Mouse (Mus musculus): Measurements from ENCODE around the gene Rbm44. TPM values are rescaled to one million over a fixed set of nuclear protein-coding genes. Genes with fewer than 3 reads are reported as not detected.

Rbm44 gene
- polyA plus RNA-seq, 1 experiment, result 0.07 TPM

DNA sequence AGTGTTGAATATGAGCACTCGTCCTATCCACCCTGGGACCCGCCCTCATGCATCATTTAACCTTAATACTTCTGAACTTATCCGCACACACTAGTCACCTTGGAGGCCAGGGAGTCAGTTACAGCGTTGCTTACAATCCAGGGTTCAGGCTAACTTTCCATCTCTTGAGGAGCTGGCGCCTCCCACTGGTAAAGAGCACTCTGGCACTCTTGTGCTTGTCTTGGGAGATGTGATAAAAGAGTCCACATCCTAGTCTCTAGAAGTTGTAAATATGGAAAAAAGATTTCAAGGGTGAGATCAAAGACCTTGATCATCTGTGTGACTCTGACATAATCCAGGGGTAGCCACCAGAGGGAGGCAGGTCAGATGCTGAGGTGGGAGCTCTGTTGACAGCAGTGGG is 37.3 kb upstream of the Rbm44 start:
- no peak overlapping the region for H3K27ac ChIP-seq (ENCODE audit: insufficient read depth, low read length)
- no peak overlapping the region for H3K4me3 ChIP-seq (replicated peaks; ENCODE audit: insufficient read depth, low read depth, low read length)
- TF ChIP-seq CTCF (IDR thresholded peaks at IDR 0.05; ENCODE audit: borderline replicate concordance, insufficient read depth, low read depth, low read length), result 0 out of 2 replicates have a peak, but pooled peaks have one; percentile 1
- no peak for TF ChIP-seq POLR2A (IDR thresholded peaks at IDR 0.05; ENCODE audit: borderline replicate concordance, insufficient read depth, low read length)
- DNase-seq, result no peak
- 75% methylated on average over 5 of the region's 5 CpGs for WGBS
- no peaks in the 10 kb centered on the region for H3K27me3 ChIP-seq (ENCODE audit: control insufficient read depth, insufficient read depth, low read length)
- no peaks in the 10 kb centered on the region for H3K4me1 ChIP-seq (ENCODE audit: control insufficient read depth, insufficient read depth, low read length)

DNA sequence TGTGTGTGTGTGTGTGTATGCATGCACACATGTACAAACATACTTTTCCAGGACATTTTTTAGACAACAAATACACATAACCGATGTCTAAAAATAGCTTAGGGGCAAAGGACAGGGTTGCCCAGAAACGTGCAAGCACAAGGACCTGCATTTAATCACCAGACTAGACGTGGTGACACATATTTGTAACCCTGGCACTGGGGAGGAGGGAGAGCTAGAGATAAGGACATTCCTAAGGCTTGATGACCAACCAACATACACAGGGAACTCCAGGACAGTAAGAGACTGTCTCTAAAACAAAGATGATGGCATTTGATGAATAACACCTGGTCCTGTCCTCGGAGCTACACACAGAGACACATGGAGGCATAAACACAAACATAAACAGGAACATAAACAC is 35.6 kb upstream of the Rbm44 start:
- no peak for DNase-seq
- H3K27me3 ChIP-seq (ENCODE audit: control insufficient read depth, insufficient read depth, low read length), result no peaks in the 10 kb centered on the region
- WGBS, result 83% methylated on average over 4 of the region's 4 CpGs
- no peak for TF ChIP-seq POLR2A (IDR thresholded peaks at IDR 0.05; ENCODE audit: borderline replicate concordance, insufficient read depth, low read length)
- TF ChIP-seq CTCF (IDR thresholded peaks at IDR 0.05; ENCODE audit: borderline replicate concordance, insufficient read depth, low read depth, low read length), result no peak
- H3K27ac ChIP-seq (ENCODE audit: insufficient read depth, low read length), result no peak overlapping the region
- H3K4me1 ChIP-seq (ENCODE audit: control insufficient read depth, insufficient read depth, low read length), result no peaks in the 10 kb centered on the region
- H3K4me3 ChIP-seq (replicated peaks; ENCODE audit: insufficient read depth, low read depth, low read length), result no peak overlapping the region

DNA sequence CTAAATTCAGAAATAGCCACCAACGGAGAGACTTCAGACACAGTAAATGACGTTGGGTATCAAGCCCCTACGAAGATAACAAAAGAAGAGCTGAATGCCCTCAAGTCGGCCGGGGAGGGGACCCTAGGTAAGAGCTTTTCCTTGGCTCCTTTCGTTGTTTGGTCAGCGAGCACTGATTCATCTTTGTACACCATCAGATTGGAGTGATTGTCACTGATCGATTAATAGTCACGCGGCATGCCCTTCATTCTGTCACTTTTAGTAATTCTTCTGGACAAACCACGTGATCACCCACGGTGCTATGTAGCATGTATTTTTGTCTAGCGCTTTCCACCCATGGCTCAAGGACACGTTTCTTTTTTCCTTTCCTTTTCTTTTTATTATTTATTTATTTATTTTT is 32.7 kb upstream of the Rbm44 start:
- DNase-seq, result no peak

DNA sequence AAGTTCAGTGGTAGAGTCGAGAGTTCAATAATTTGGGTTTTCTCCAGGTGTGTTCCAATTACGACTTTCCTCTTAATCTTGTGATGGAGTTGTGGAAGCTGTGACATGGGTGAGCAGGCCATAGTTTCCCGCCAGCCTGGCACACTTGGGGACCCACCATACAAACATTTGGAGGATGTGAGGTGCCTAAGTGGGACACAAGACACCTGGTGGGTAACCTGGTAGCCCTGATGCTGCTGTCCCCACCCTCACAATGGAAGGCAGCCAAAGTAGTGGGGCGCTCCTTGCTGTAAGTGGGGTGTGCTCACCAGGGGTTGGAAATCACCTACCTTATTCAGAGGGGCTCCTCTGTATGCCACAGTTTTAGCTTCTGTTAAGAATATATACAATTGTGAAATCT is 32.3 kb upstream of the Rbm44 start:
- Histone ChIP-seq H3K4me1 (ENCODE audit: control insufficient read depth, insufficient read depth, low read length) (no peaks in the 10 kb centered on the region), H3K4me3 (replicated peaks; ENCODE audit: insufficient read depth, low read depth, low read length) (no peak overlapping the region), H3K27me3 (ENCODE audit: control insufficient read depth, insufficient read depth, low read length) (no peaks in the 10 kb centered on the region), H3K27ac (ENCODE audit: insufficient read depth, low read length) (no peak overlapping the region)
- 94% methylated on average over 4 of the region's 4 CpGs for WGBS
- DNase-seq, result no peak
- TF ChIP-seq POLR2A (IDR thresholded peaks at IDR 0.05; ENCODE audit: borderline replicate concordance, insufficient read depth, low read length) (no peak), CTCF (IDR thresholded peaks at IDR 0.05; ENCODE audit: borderline replicate concordance, insufficient read depth, low read depth, low read length) (no peak)

More for the DNA sequence above, 32.7 kb upstream of the Rbm44 start:
- Histone ChIP-seq H3K27me3 (ENCODE audit: control insufficient read depth, insufficient read depth, low read length) (no peaks in the 10 kb centered on the region), H3K4me3 (replicated peaks; ENCODE audit: insufficient read depth, low read depth, low read length) (no peak overlapping the region), H3K4me1 (ENCODE audit: control insufficient read depth, insufficient read depth, low read length) (no peaks in the 10 kb centered on the region), H3K27ac (ENCODE audit: insufficient read depth, low read length) (no peak overlapping the region)
- 93% methylated on average over 14 of the region's 14 CpGs for WGBS
- TF ChIP-seq CTCF (IDR thresholded peaks at IDR 0.05; ENCODE audit: borderline replicate concordance, insufficient read depth, low read depth, low read length) (no peak), POLR2A (IDR thresholded peaks at IDR 0.05; ENCODE audit: borderline replicate concordance, insufficient read depth, low read length) (no peak)

DNA sequence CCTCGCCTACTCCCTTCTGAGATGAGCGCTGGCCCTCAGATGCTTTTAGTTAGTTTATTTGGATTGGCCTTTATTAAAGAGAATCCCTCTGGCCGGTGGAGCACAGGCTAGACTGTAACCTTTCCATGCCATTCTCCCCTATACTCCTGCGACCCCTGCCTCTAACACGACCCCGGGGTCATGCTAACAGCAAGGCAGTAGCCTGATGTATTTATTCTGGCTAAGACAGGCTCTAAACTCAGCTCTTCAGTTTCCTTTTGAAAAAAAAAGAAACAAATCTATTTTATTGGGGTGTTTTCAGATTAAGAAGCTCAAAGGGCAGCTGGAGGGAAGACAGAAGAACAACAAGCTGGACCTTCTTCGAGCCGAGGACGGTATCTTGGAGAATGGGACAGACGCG is 22.8 kb upstream of the Rbm44 start:
- WGBS, result 87% methylated on average over 11 of the region's 11 CpGs

DNA sequence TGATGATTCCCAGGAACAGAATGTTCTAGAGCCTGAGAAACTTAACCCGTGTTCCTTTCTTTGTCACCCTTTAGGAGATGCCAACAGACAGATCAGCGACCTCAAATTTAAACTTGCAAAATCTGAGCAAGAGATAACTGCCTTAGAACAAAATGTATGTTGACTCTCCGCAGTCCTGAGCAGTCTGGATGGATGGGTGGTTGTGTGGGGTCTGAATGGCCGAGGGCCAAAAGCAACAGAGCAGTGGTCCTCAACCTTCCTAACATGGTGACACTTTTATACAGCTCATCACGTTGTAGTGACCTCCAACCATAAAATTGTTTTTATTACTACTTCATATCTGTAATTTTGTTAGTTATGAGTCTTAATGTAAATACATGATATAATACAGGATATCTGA is 21.9 kb upstream of the Rbm44 start:
- WGBS, result 92% methylated on average over 5 of the region's 5 CpGs
- no peaks in the 10 kb centered on the region for H3K27me3 ChIP-seq (ENCODE audit: control insufficient read depth, insufficient read depth, low read length)
- no peak overlapping the region for H3K4me3 ChIP-seq (replicated peaks; ENCODE audit: insufficient read depth, low read depth, low read length)
- DNase-seq, result no peak
- no peak overlapping the region for H3K27ac ChIP-seq (ENCODE audit: insufficient read depth, low read length)
- no peak for TF ChIP-seq POLR2A (IDR thresholded peaks at IDR 0.05; ENCODE audit: borderline replicate concordance, insufficient read depth, low read length)
- TF ChIP-seq CTCF (IDR thresholded peaks at IDR 0.05; ENCODE audit: borderline replicate concordance, insufficient read depth, low read depth, low read length), result no peak
- H3K4me1 ChIP-seq (ENCODE audit: control insufficient read depth, insufficient read depth, low read length), result no peaks in the 10 kb centered on the region; the same call in 1 of the 2 replicates

More for the DNA sequence above, 22.8 kb upstream of the Rbm44 start:
- no peak overlapping the region for H3K4me3 ChIP-seq (replicated peaks; ENCODE audit: insufficient read depth, low read depth, low read length)
- no peak for DNase-seq
- H3K27me3 ChIP-seq (ENCODE audit: control insufficient read depth, insufficient read depth, low read length), result no peaks in the 10 kb centered on the region
- no peaks in the 10 kb centered on the region; the same call in 1 of the 2 replicates for H3K4me1 ChIP-seq (ENCODE audit: control insufficient read depth, insufficient read depth, low read length)
- H3K27ac ChIP-seq (ENCODE audit: insufficient read depth, low read length), result no peak overlapping the region
- no peak for TF ChIP-seq POLR2A (IDR thresholded peaks at IDR 0.05; ENCODE audit: borderline replicate concordance, insufficient read depth, low read length)
- TF ChIP-seq CTCF (IDR thresholded peaks at IDR 0.05; ENCODE audit: borderline replicate concordance, insufficient read depth, low read depth, low read length), result no peak

DNA sequence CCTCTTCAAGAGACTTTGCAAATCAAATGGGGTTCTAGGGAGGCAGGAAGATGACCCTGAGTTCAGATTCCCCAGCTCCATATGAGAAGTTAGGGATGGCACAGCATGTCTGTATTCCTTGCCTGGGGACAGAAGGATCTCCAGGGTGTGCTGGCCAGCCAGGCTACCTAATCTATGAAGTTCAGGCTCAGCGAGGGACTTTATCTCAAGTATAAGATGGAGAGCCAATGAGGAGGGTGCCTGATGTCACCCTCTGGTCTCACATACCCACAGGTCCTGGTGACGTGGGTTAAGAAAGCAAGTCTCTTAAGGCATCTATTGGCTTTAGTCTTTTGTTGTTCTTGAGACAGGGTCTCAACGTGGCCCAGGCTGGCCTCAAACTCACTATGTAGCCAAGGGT is 21.4 kb upstream of the Rbm44 start:
- TF ChIP-seq CTCF (IDR thresholded peaks at IDR 0.05; ENCODE audit: borderline replicate concordance, insufficient read depth, low read depth, low read length) (no peak), POLR2A (IDR thresholded peaks at IDR 0.05; ENCODE audit: borderline replicate concordance, insufficient read depth, low read length) (no peak)
- H3K27ac ChIP-seq (ENCODE audit: insufficient read depth, low read length), result no peak overlapping the region
- no peaks in the 10 kb centered on the region for H3K27me3 ChIP-seq (ENCODE audit: control insufficient read depth, insufficient read depth, low read length)
- H3K4me1 ChIP-seq (ENCODE audit: control insufficient read depth, insufficient read depth, low read length), result no peaks in the 10 kb centered on the region; the same call in 1 of the 2 replicates
- no peak overlapping the region for H3K4me3 ChIP-seq (replicated peaks; ENCODE audit: insufficient read depth, low read depth, low read length)
- 92% methylated on average over 3 of the region's 3 CpGs for WGBS
- DNase-seq, result no peak

DNA sequence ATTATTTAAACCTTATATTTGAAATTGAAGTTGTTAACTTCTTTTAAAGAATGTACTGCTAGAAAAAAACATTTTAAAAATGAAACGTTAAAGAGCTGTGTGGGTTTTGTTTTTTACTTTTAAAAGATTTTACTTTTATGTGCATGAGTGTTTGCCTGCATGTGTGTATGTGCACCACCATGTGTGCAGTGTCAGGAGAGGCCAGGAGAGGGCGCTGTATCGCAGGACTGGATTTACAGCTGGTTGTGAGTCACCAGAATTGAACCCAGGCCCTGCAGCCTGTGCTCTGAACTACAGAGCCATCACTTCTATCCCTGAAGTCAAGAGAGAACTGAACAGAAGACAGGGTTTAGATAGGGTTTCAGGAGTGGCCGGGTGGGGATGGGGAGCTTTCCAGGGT is 16.0 kb upstream of the Rbm44 start:
- no peaks in the 10 kb centered on the region for H3K4me1 ChIP-seq (ENCODE audit: control insufficient read depth, insufficient read depth, low read length)
- TF ChIP-seq POLR2A (IDR thresholded peaks at IDR 0.05; ENCODE audit: borderline replicate concordance, insufficient read depth, low read length), result no peak
- no peak for TF ChIP-seq CTCF (IDR thresholded peaks at IDR 0.05; ENCODE audit: borderline replicate concordance, insufficient read depth, low read depth, low read length)
- no peaks in the 10 kb centered on the region for H3K27me3 ChIP-seq (ENCODE audit: control insufficient read depth, insufficient read depth, low read length)
- no peak overlapping the region for H3K4me3 ChIP-seq (replicated peaks; ENCODE audit: insufficient read depth, low read depth, low read length)
- H3K27ac ChIP-seq (ENCODE audit: insufficient read depth, low read length), result no peak overlapping the region
- no peak for DNase-seq
- WGBS, result 96% methylated on average over 4 of the region's 4 CpGs

Data from cerebellum, adult 2 months (tissue).